Mouse (Mus musculus) cerebellum, adult 2 months (tissue): ENCODE data around the gene Ube2j1.

Experiments
- CTCF ChIP-seq: fragments of 200-500 bp; IDR thresholded peaks from 2 replicates; pipeline ENCODE4 v1.5.1; 2011; ENCODE audit warnings: low read depth, mild to moderate bottlenecking, control low read depth, low read length, moderate library complexity, borderline replicate concordance; ENCODE audit not compliant: insufficient read depth
- POLR2A ChIP-seq: fragments of 200-500 bp; IDR thresholded peaks from 2 replicates; pipeline ENCODE4 v1.6.1; 2011; ENCODE audit warnings: low read length, control low read depth, borderline replicate concordance; ENCODE audit not compliant: insufficient read depth

GRCm38 (mm10) chr4:33002081-33002480 lies 29.1 kb upstream of the Ube2j1 start:
- TF ChIP-seq CTCF (no peak), POLR2A (no peak)
